Mouse (Mus musculus): ENCODE results near the gene Lingo1. TPM values are rescaled to one million over a fixed set of nuclear protein-coding genes. Genes with fewer than 3 reads are reported as not detected.

Gene Lingo1
- polyA plus RNA-seq, 1 experiment, result not detected

GRCm38 (mm10) chr9:56661217-56661840, 134.9 kb downstream of the Lingo1 start:
- H3K4me3 ChIP-seq (ENCODE audit: insufficient read depth, low read length), result no peak overlapping the region
- 0 out of 2 replicates have a peak, but pooled peaks cover 3% of the 10 kb centered on the region for H3K4me1 ChIP-seq (ENCODE audit: control insufficient read depth, insufficient read depth, low read length)
- TF ChIP-seq POLR2A (IDR thresholded peaks at IDR 0.05; ENCODE audit: borderline replicate concordance, low read depth, low read length) (no peak), CTCF (IDR thresholded peaks at IDR 0.05; ENCODE audit: low read depth, low read length) (no peak)
- no peak overlapping the region for H3K27ac ChIP-seq (ENCODE audit: insufficient read depth, low read depth, low read length)

GRCm38 (mm10) chr9:56658580-56658979, 137.7 kb downstream of the Lingo1 start:
- Histone ChIP-seq H3K4me1 (ENCODE audit: control insufficient read depth, insufficient read depth, low read length) (0 out of 2 replicates have a peak, but pooled peaks cover 3% of the 10 kb centered on the region), H3K27ac (ENCODE audit: insufficient read depth, low read depth, low read length) (no peak overlapping the region), H3K4me3 (ENCODE audit: insufficient read depth, low read length) (no peak overlapping the region)
- TF ChIP-seq POLR2A (IDR thresholded peaks at IDR 0.05; ENCODE audit: borderline replicate concordance, low read depth, low read length) (no peak), CTCF (IDR thresholded peaks at IDR 0.05; ENCODE audit: low read depth, low read length) (no peak)

- Histone ChIP-seq H3K4me1 (ENCODE audit: control insufficient read depth, insufficient read depth, low read length) (0 out of 2 replicates have a peak, but pooled peaks cover 3% of the 10 kb centered on the region), H3K4me3 (ENCODE audit: insufficient read depth, low read length) (no peak overlapping the region), H3K27ac (ENCODE audit: insufficient read depth, low read depth, low read length) (no peak overlapping the region)
- TF ChIP-seq POLR2A (IDR thresholded peaks at IDR 0.05; ENCODE audit: borderline replicate concordance, low read depth, low read length) (no peak), CTCF (IDR thresholded peaks at IDR 0.05; ENCODE audit: low read depth, low read length) (no peak)
These were observed 138.3 kb downstream of the Lingo1 start for GRCm38 (mm10) chr9:56657996-56658398.

- TF ChIP-seq POLR2A (IDR thresholded peaks at IDR 0.05; ENCODE audit: borderline replicate concordance, low read depth, low read length) (no peak), CTCF (IDR thresholded peaks at IDR 0.05; ENCODE audit: low read depth, low read length) (no peak)
- Histone ChIP-seq H3K27ac (ENCODE audit: insufficient read depth, low read depth, low read length) (no peak overlapping the region), H3K4me1 (ENCODE audit: control insufficient read depth, insufficient read depth, low read length) (0 out of 2 replicates have a peak, but pooled peaks cover 3% of the 10 kb centered on the region), H3K4me3 (ENCODE audit: insufficient read depth, low read length) (0 out of 2 replicates have a peak overlapping the region, but pooled peaks have one; percentile 11)
These were observed 139.3 kb downstream of the Lingo1 start for GRCm38 (mm10) chr9:56656766-56657542.

GRCm38 (mm10) chr9:56655167-56655566, 141.1 kb downstream of the Lingo1 start:
- Histone ChIP-seq H3K4me1 (ENCODE audit: control insufficient read depth, insufficient read depth, low read length) (0 out of 2 replicates have a peak, but pooled peaks cover 3% of the 10 kb centered on the region), H3K27ac (ENCODE audit: insufficient read depth, low read depth, low read length) (no peak overlapping the region), H3K4me3 (ENCODE audit: insufficient read depth, low read length) (no peak overlapping the region)
- TF ChIP-seq POLR2A (IDR thresholded peaks at IDR 0.05; ENCODE audit: borderline replicate concordance, low read depth, low read length), result no peak
- TF ChIP-seq CTCF (IDR thresholded peaks at IDR 0.05; ENCODE audit: low read depth, low read length), result no peak

GRCm38 (mm10) chr9:56652551-56652950, 143.7 kb downstream of the Lingo1 start:
- TF ChIP-seq CTCF (IDR thresholded peaks at IDR 0.05; ENCODE audit: low read depth, low read length) (no peak), POLR2A (IDR thresholded peaks at IDR 0.05; ENCODE audit: borderline replicate concordance, low read depth, low read length) (no peak)
- Histone ChIP-seq H3K27ac (ENCODE audit: insufficient read depth, low read depth, low read length) (no peak overlapping the region), H3K4me3 (ENCODE audit: insufficient read depth, low read length) (no peak overlapping the region), H3K4me1 (ENCODE audit: control insufficient read depth, insufficient read depth, low read length) (0 out of 2 replicates have a peak, but pooled peaks cover 3% of the 10 kb centered on the region)

GRCm38 (mm10) chr9:56651586-56651985, 144.7 kb downstream of the Lingo1 start:
- Histone ChIP-seq H3K27ac (ENCODE audit: insufficient read depth, low read depth, low read length) (no peak overlapping the region), H3K4me1 (ENCODE audit: control insufficient read depth, insufficient read depth, low read length) (0 out of 2 replicates have a peak, but pooled peaks cover 3% of the 10 kb centered on the region), H3K4me3 (ENCODE audit: insufficient read depth, low read length) (no peak overlapping the region)
- TF ChIP-seq CTCF (IDR thresholded peaks at IDR 0.05; ENCODE audit: low read depth, low read length) (no peak), POLR2A (IDR thresholded peaks at IDR 0.05; ENCODE audit: borderline replicate concordance, low read depth, low read length) (no peak)

GRCm38 (mm10) chr9:56646227-56647025, 149.8 kb downstream of the Lingo1 start:
- TF ChIP-seq CTCF (IDR thresholded peaks at IDR 0.05; ENCODE audit: low read depth, low read length), result no peak
- no peak for TF ChIP-seq POLR2A (IDR thresholded peaks at IDR 0.05; ENCODE audit: borderline replicate concordance, low read depth, low read length)
- Histone ChIP-seq H3K4me3 (ENCODE audit: insufficient read depth, low read length) (no peak overlapping the region), H3K4me1 (ENCODE audit: control insufficient read depth, insufficient read depth, low read length) (no peaks in the 10 kb centered on the region), H3K27ac (ENCODE audit: insufficient read depth, low read depth, low read length) (no peak overlapping the region)

GRCm38 (mm10) chr9:56643474-56643873, 152.8 kb downstream of the Lingo1 start:
- TF ChIP-seq CTCF (IDR thresholded peaks at IDR 0.05; ENCODE audit: low read depth, low read length) (no peak), POLR2A (IDR thresholded peaks at IDR 0.05; ENCODE audit: borderline replicate concordance, low read depth, low read length) (no peak)
- H3K4me3 ChIP-seq (ENCODE audit: insufficient read depth, low read length), result no peak overlapping the region
- H3K27ac ChIP-seq (ENCODE audit: insufficient read depth, low read depth, low read length), result no peak overlapping the region
- no peaks in the 10 kb centered on the region for H3K4me1 ChIP-seq (ENCODE audit: control insufficient read depth, insufficient read depth, low read length)

Data from bone marrow macrophage, adult 2 months (primary cell).